Comparison of ENCODE assay signal across 8 mouse cellular contexts in genomic region chr15:95790529-95791071, GRCm38 (mm10). TPM values are rescaled to one million over a fixed set of nuclear protein-coding genes. Genes with fewer than 3 reads are reported as not detected.
DNase-seq lines count a peak whose midpoint lies in the region; ATAC-seq and TF ChIP-seq lines count a peak whose summit lies in the region.

Gene Ano6, plus strand, starts transcription at chr15:95790843.

- peak; percentile 93 to 98 for TF ChIP-seq POLR2A in MEL (IDR thresholded peaks at IDR 0.05; ENCODE audit: control insufficient read depth in 1 of 2, insufficient read depth in 1 of 2, low read depth in 1 of 2, low read length in 2 of 2, poor library complexity in 1 of 2)
- TF ChIP-seq POLR2A in cerebellum, adult 2 months (IDR thresholded peaks at IDR 0.05; ENCODE audit: borderline replicate concordance, insufficient read depth, low read length): peak; percentile 69

- H3K79me2 ChIP-seq in MEL (ENCODE audit: control insufficient read depth, insufficient read depth, low read length, poor library complexity): peaks cover 44% of the 10 kb centered on the region

- H3K36me3 ChIP-seq in MEL (ENCODE audit: control insufficient read depth in 1 of 2, insufficient read depth in 2 of 2, low read length in 2 of 2): peaks cover 7 to 30% of the 10 kb centered on the region in 2 experiments
- no peaks in the 10 kb centered on the region for H3K36me3 ChIP-seq in forebrain, postnatal 0 days (ENCODE audit: insufficient read depth)
- H3K36me3 ChIP-seq in lung, embryonic 15.5 days: no peaks in the 10 kb centered on the region

- peaks cover 7 to 21% of the 10 kb centered on the region in 2 experiments for H3K4me1 ChIP-seq in MEL (ENCODE audit: control insufficient read depth in 1 of 2, insufficient read depth in 2 of 2, low read length in 2 of 2)
- no peaks in the 10 kb centered on the region for H3K4me1 ChIP-seq in cerebellum, adult 2 months (ENCODE audit: control insufficient read depth, insufficient read depth, low read length)
- 0 out of 2 replicates have a peak, but pooled peaks cover 8% of the 10 kb centered on the region for H3K4me1 ChIP-seq in forebrain, postnatal 0 days (ENCODE audit: insufficient read depth)
- peaks cover 48% of the 10 kb centered on the region for H3K4me1 ChIP-seq in lung, embryonic 15.5 days

- no peak for TF ChIP-seq EP300 in MEL (IDR thresholded peaks at IDR 0.05; ENCODE audit: low read depth in 1 of 2, low read length in 2 of 2)

- TF ChIP-seq CTCF in MEL (IDR thresholded peaks at IDR 0.05 in 2 of 3, conservative IDR thresholded peaks at IDR 0.05 in 1 of 3; ENCODE audit: control insufficient read depth in 1 of 3, insufficient read depth in 1 of 3, low read depth in 2 of 3, low read length in 3 of 3, poor library complexity in 1 of 3, severe bottlenecking in 1 of 3): peak in 1 of 3 experiments; percentile 31; a peak in 2 of 6 replicates
- no peak for TF ChIP-seq CTCF in cerebellum, adult 2 months (IDR thresholded peaks at IDR 0.05; ENCODE audit: borderline replicate concordance, insufficient read depth, low read depth, low read length)
- TF ChIP-seq CTCF in forebrain, postnatal 0 days (IDR thresholded peaks at IDR 0.05; ENCODE audit: low read depth): peak; percentile 44

- peak within 1 kb of the TSS; percentile 90 for H3K4me2 ChIP-seq in forebrain, postnatal 0 days (ENCODE audit: low read depth)
- peak within 1 kb of the TSS; percentile 79 for H3K4me2 ChIP-seq in lung, embryonic 15.5 days

- H3K9ac ChIP-seq in MEL (ENCODE audit: control insufficient read depth, low read depth, low read length, poor library complexity, severe bottlenecking): peak within 1 kb of the TSS; percentile 84
- peak within 1 kb of the TSS; percentile 76 for H3K9ac ChIP-seq in forebrain, postnatal 0 days
- H3K9ac ChIP-seq in lung, embryonic 15.5 days: peak within 1 kb of the TSS; percentile 85

- no peaks in the 10 kb centered on the region for H3K9me3 ChIP-seq in MEL (replicated peaks; ENCODE audit: insufficient read depth, low read length)
- no peaks in the 10 kb centered on the region for H3K9me3 ChIP-seq in forebrain, postnatal 0 days (ENCODE audit: low read length)
- no peaks in the 10 kb centered on the region for H3K9me3 ChIP-seq in lung, embryonic 15.5 days

- ATAC-seq in forebrain, postnatal 0 days: peak; percentile 98
- peak; percentile 96 for ATAC-seq in lung, embryonic 15.5 days (ENCODE audit: borderline replicate concordance, extremely low read depth, low FRiP score, low TSS enrichment)

- peak; percentile 100 for DNase-seq in MEL (ENCODE audit: low read depth, low spot score)
- peak; percentile 92 to 94 for DNase-seq in cerebellum, adult 2 months
- DNase-seq in forebrain, postnatal 0 days: peak; percentile 97
- DNase-seq in heart, postnatal 4 days: peak; percentile 93
- DNase-seq in layer of hippocampus, adult 8-10 months (ENCODE audit: low spot score in 2 of 2): peak; percentile 88 to 89
- peak; percentile 94 for DNase-seq in ovary, adult 18-20 months (ENCODE audit: low spot score)
- DNase-seq in thymus, postnatal 0 days (ENCODE audit: low spot score): peak; percentile 98

- peak within 1 kb of the TSS; percentile 96 for H3K27ac ChIP-seq in MEL (ENCODE audit: control insufficient read depth, low read depth, low read length)
- no peak within 1 kb of the TSS; the same call in 1 of the 2 replicates for H3K27ac ChIP-seq in cerebellum, adult 2 months (ENCODE audit: insufficient read depth, low read length)
- peak within 1 kb of the TSS; percentile 79 for H3K27ac ChIP-seq in forebrain, postnatal 0 days (ENCODE audit: low read depth, low read length)
- peak within 1 kb of the TSS; percentile 90 for H3K27ac ChIP-seq in lung, embryonic 15.5 days

- peak within 1 kb of the TSS; percentile 72 to 75 for H3K4me3 ChIP-seq in MEL (ENCODE audit: control insufficient read depth in 1 of 2, insufficient read depth in 1 of 2, low read depth in 2 of 2, low read length in 2 of 2)
- H3K4me3 ChIP-seq in cerebellum, adult 2 months (replicated peaks; ENCODE audit: insufficient read depth, low read depth, low read length): peak within 1 kb of the TSS; percentile 75
- peak within 1 kb of the TSS; percentile 83 for H3K4me3 ChIP-seq in forebrain, postnatal 0 days (ENCODE audit: low read depth, low read length)
- peak within 1 kb of the TSS; percentile 81 for H3K4me3 ChIP-seq in lung, embryonic 15.5 days

- no peaks in the 10 kb centered on the region for H3K27me3 ChIP-seq in MEL (ENCODE audit: control insufficient read depth in 1 of 2, insufficient read depth in 2 of 2, low read length in 2 of 2)
- H3K27me3 ChIP-seq in cerebellum, adult 2 months (ENCODE audit: control insufficient read depth, insufficient read depth, low read length): no peaks in the 10 kb centered on the region
- no peaks in the 10 kb centered on the region for H3K27me3 ChIP-seq in forebrain, postnatal 0 days (ENCODE audit: insufficient read depth, low read length)
- no peaks in the 10 kb centered on the region for H3K27me3 ChIP-seq in lung, embryonic 15.5 days

- no peak for TF ChIP-seq RAD21 in MEL (IDR thresholded peaks at IDR 0.05; ENCODE audit: low read depth, low read length)

- 1% methylated on average over 51 of the region's 51 CpGs for WGBS in cerebellum, adult 2 months
- 2% methylated on average over 51 of the region's 51 CpGs for WGBS in forebrain, postnatal 0 days
- WGBS in lung, embryonic 15.5 days: 1% methylated on average over 50 of the region's 51 CpGs

TF ChIP-seq in MEL, 35 proteins besides CTCF, POLR2A, EP300 and RAD21:
- TF ChIP-seq SMC3 (IDR thresholded peaks at IDR 0.05; ENCODE audit: low read depth, low read length) (no peak), POLR2AphosphoS5 (IDR thresholded peaks at IDR 0.05; ENCODE audit: borderline replicate concordance, low read depth, low read length) (peak; percentile 34; the same call in 1 of the 2 replicates), UBTF (IDR thresholded peaks at IDR 0.05; ENCODE audit: borderline replicate concordance, insufficient read depth, low read depth, low read length) (peak; percentile 89; the same call in 1 of the 2 replicates)

RNA-seq across cellular contexts. Expression of gene Ano6, which starts in this region (rescaled TPM):
- total RNA-seq in MEL (2012; rRNA removed): 66.6 and 69.4 TPM in 2 replicates
- 10 to 100 TPM; 54.8 to 61.4 TPM for polyA plus RNA-seq in MEL (2012; ENCODE audit: insufficient read depth in 1 of 2, insufficient read length in 2 of 2, low read depth in 1 of 2, low replicate concordance in 2 of 2, missing spikeins in 1 of 2)
- 14.2 and 14.8 TPM in 2 replicates for polyA plus RNA-seq in cerebellum, adult 2 months (2012; rRNA removed)
- total RNA-seq in forebrain, postnatal 0 days (2014; rRNA removed): 21.0 and 32.6 TPM in 2 replicates
- polyA plus RNA-seq in forebrain, postnatal 0 days (2015; fragmentation: Nextera tagmentation; extraction: Ambion mirVana): 11.1 and 17.2 TPM in 2 replicates
- total RNA-seq in heart, postnatal 4 days (2021): 10 to 100 TPM; 43.2 to 46.6 TPM
- 10 to 100 TPM; 27.0 to 34.1 (median 29.7) TPM for total RNA-seq in layer of hippocampus, adult 8-10 months (2022)
- 39.5 and 44.0 TPM in 2 replicates for polyA plus RNA-seq in lung, embryonic 15.5 days (2015; fragmentation: Nextera tagmentation; extraction: Ambion mirVana)
- 97.9 and 104 TPM in 2 replicates for polyA plus RNA-seq in thymus, postnatal 0 days (2015; fragmentation: Nextera tagmentation; extraction: Ambion mirVana)
